Mouse (Mus musculus): ENCODE results near the gene Wdr93. TPM values are rescaled to one million over a fixed set of nuclear protein-coding genes. Genes with fewer than 3 reads are reported as not detected.

Wdr93 gene
- polyA plus RNA-seq, 1 experiment from 2014 or later = 0.19 TPM

GRCm38 (mm10) chr7:79740279-79740678 is 2.7 kb upstream of the Wdr93 start:
- H3K27ac ChIP-seq (ENCODE audit: low read depth, low read length) = no peak overlapping the region
- H3K9me3 ChIP-seq (ENCODE audit: control insufficient read depth, low read length) = no peaks in the 10 kb centered on the region
- 70% methylated on average over 4 of the region's 4 CpGs for WGBS
- no peak overlapping the region for H3K4me3 ChIP-seq (ENCODE audit: low read depth, low read length)
- DNase-seq (ENCODE audit: low spot score) = no peak
- 0 out of 2 replicates have a peak, but pooled peaks cover 3% of the 10 kb centered on the region for H3K36me3 ChIP-seq (ENCODE audit: control insufficient read depth, insufficient read depth, low read length)
- ATAC-seq (ENCODE audit: low FRiP score) = no peak
- no peaks in the 10 kb centered on the region for H3K4me1 ChIP-seq (replicated peaks; ENCODE audit: control insufficient read depth, insufficient read depth, low read length)
- H3K9ac ChIP-seq (ENCODE audit: low read depth, low read length) = no peak overlapping the region
- H3K4me2 ChIP-seq (replicated peaks; ENCODE audit: low read depth, low read length) = no peak overlapping the region
- no peaks in the 10 kb centered on the region for H3K27me3 ChIP-seq (ENCODE audit: control insufficient read depth, insufficient read depth, low read length)

- H3K4me1 ChIP-seq (replicated peaks; ENCODE audit: control insufficient read depth, insufficient read depth, low read length) = no peaks in the 10 kb centered on the region
- no peaks in the 10 kb centered on the region for H3K9me3 ChIP-seq (ENCODE audit: control insufficient read depth, low read length)
- peak overlapping the region; percentile 50 for H3K4me3 ChIP-seq (ENCODE audit: low read depth, low read length)
- 30% methylated on average over 11 of the region's 11 CpGs for WGBS
- H3K4me2 ChIP-seq (replicated peaks; ENCODE audit: low read depth, low read length) = peak overlapping the region; percentile 79
- H3K9ac ChIP-seq (ENCODE audit: low read depth, low read length) = peak overlapping the region; percentile 46; the same call in 1 of the 2 replicates
- H3K36me3 ChIP-seq (ENCODE audit: control insufficient read depth, insufficient read depth, low read length) = 0 out of 2 replicates have a peak, but pooled peaks cover 3% of the 10 kb centered on the region
- DNase-seq (ENCODE audit: low spot score) (no peak), ATAC-seq (ENCODE audit: low FRiP score) (no peak)
- H3K27me3 ChIP-seq (ENCODE audit: control insufficient read depth, insufficient read depth, low read length) = no peaks in the 10 kb centered on the region
- H3K27ac ChIP-seq (ENCODE audit: low read depth, low read length) = no peak overlapping the region
Observed at GRCm38 (mm10) chr7:79742277-79742658, 695 bp upstream of the Wdr93 start.

- no peak for DNase-seq (ENCODE audit: low spot score)
- no peak overlapping the region for H3K27ac ChIP-seq (ENCODE audit: low read depth, low read length)
- WGBS = 95% methylated on average over 9 of the region's 9 CpGs
Observed at GRCm38 (mm10) chr7:79744051-79744450, 1.1 kb downstream of the Wdr93 start.

GRCm38 (mm10) chr7:79744585-79744984 is 1.6 kb downstream of the Wdr93 start:
- H3K27me3 ChIP-seq (ENCODE audit: control insufficient read depth, insufficient read depth, low read length) = no peaks in the 10 kb centered on the region
- DNase-seq (ENCODE audit: low spot score) (no peak), ATAC-seq (ENCODE audit: low FRiP score) (no peak)
- no peak overlapping the region for H3K27ac ChIP-seq (ENCODE audit: low read depth, low read length)
- H3K4me3 ChIP-seq (ENCODE audit: low read depth, low read length) = no peak overlapping the region
- no peak overlapping the region for H3K4me2 ChIP-seq (replicated peaks; ENCODE audit: low read depth, low read length)
- H3K36me3 ChIP-seq (ENCODE audit: control insufficient read depth, insufficient read depth, low read length) = no peaks in the 10 kb centered on the region
- H3K9me3 ChIP-seq (ENCODE audit: control insufficient read depth, low read length) = no peaks in the 10 kb centered on the region
- H3K4me1 ChIP-seq (replicated peaks; ENCODE audit: control insufficient read depth, insufficient read depth, low read length) = no peaks in the 10 kb centered on the region
- H3K9ac ChIP-seq (ENCODE audit: low read depth, low read length) = no peak overlapping the region
- 80% methylated on average over 5 of the region's 5 CpGs for WGBS

More at GRCm38 (mm10) chr7:79744051-79744450, 1.1 kb downstream of the Wdr93 start:
- Histone ChIP-seq H3K9ac (ENCODE audit: low read depth, low read length) (no peak overlapping the region), H3K9me3 (ENCODE audit: control insufficient read depth, low read length) (no peaks in the 10 kb centered on the region), H3K4me2 (replicated peaks; ENCODE audit: low read depth, low read length) (no peak overlapping the region), H3K27me3 (ENCODE audit: control insufficient read depth, insufficient read depth, low read length) (no peaks in the 10 kb centered on the region), H3K4me1 (replicated peaks; ENCODE audit: control insufficient read depth, insufficient read depth, low read length) (no peaks in the 10 kb centered on the region), H3K36me3 (ENCODE audit: control insufficient read depth, insufficient read depth, low read length) (no peaks in the 10 kb centered on the region), H3K4me3 (ENCODE audit: low read depth, low read length) (no peak overlapping the region)
- ATAC-seq (ENCODE audit: low FRiP score) = no peak

- H3K4me1 ChIP-seq (replicated peaks; ENCODE audit: control insufficient read depth, insufficient read depth, low read length) = no peaks in the 10 kb centered on the region
- H3K27me3 ChIP-seq (ENCODE audit: control insufficient read depth, insufficient read depth, low read length) = no peaks in the 10 kb centered on the region
- no peak overlapping the region for H3K4me3 ChIP-seq (ENCODE audit: low read depth, low read length)
- H3K4me2 ChIP-seq (replicated peaks; ENCODE audit: low read depth, low read length) = no peak overlapping the region
- ATAC-seq (ENCODE audit: low FRiP score) (no peak), DNase-seq (ENCODE audit: low spot score) (no peak)
- 85% methylated on average over 6 of the region's 6 CpGs for WGBS
- no peak overlapping the region for H3K27ac ChIP-seq (ENCODE audit: low read depth, low read length)
- H3K9ac ChIP-seq (ENCODE audit: low read depth, low read length) = no peak overlapping the region
- H3K9me3 ChIP-seq (ENCODE audit: control insufficient read depth, low read length) = no peaks in the 10 kb centered on the region
- no peaks in the 10 kb centered on the region for H3K36me3 ChIP-seq (ENCODE audit: control insufficient read depth, insufficient read depth, low read length)
Observed at GRCm38 (mm10) chr7:79747659-79748058, 4.7 kb downstream of the Wdr93 start.

- ATAC-seq (ENCODE audit: low FRiP score) (no peak), DNase-seq (ENCODE audit: low spot score) (no peak)
- H3K4me2 ChIP-seq (replicated peaks; ENCODE audit: low read depth, low read length) = no peak overlapping the region
- 90% methylated on average over 6 of the region's 6 CpGs for WGBS
- no peaks in the 10 kb centered on the region for H3K4me1 ChIP-seq (replicated peaks; ENCODE audit: control insufficient read depth, insufficient read depth, low read length)
- H3K9ac ChIP-seq (ENCODE audit: low read depth, low read length) = no peak overlapping the region
- H3K36me3 ChIP-seq (ENCODE audit: control insufficient read depth, insufficient read depth, low read length) = no peaks in the 10 kb centered on the region
- no peaks in the 10 kb centered on the region for H3K27me3 ChIP-seq (ENCODE audit: control insufficient read depth, insufficient read depth, low read length)
- H3K4me3 ChIP-seq (ENCODE audit: low read depth, low read length) = no peak overlapping the region
- no peaks in the 10 kb centered on the region for H3K9me3 ChIP-seq (ENCODE audit: control insufficient read depth, low read length)
- H3K27ac ChIP-seq (ENCODE audit: low read depth, low read length) = no peak overlapping the region
Observed at GRCm38 (mm10) chr7:79749511-79749910, 6.5 kb downstream of the Wdr93 start.

GRCm38 (mm10) chr7:79756334-79756733 is 13.4 kb downstream of the Wdr93 start:
- Histone ChIP-seq H3K9me3 (ENCODE audit: control insufficient read depth, low read length) (no peaks in the 10 kb centered on the region), H3K27me3 (ENCODE audit: control insufficient read depth, insufficient read depth, low read length) (no peaks in the 10 kb centered on the region), H3K36me3 (ENCODE audit: control insufficient read depth, insufficient read depth, low read length) (no peaks in the 10 kb centered on the region), H3K4me2 (replicated peaks; ENCODE audit: low read depth, low read length) (no peak overlapping the region), H3K27ac (ENCODE audit: low read depth, low read length) (no peak overlapping the region), H3K4me1 (replicated peaks; ENCODE audit: control insufficient read depth, insufficient read depth, low read length) (no peaks in the 10 kb centered on the region), H3K4me3 (ENCODE audit: low read depth, low read length) (no peak overlapping the region), H3K9ac (ENCODE audit: low read depth, low read length) (no peak overlapping the region)
- ATAC-seq (ENCODE audit: low FRiP score) (no peak), DNase-seq (ENCODE audit: low spot score) (no peak)
- 38% methylated on average over 2 of the region's 2 CpGs for WGBS

- Histone ChIP-seq H3K4me3 (ENCODE audit: low read depth, low read length) (no peak overlapping the region), H3K9ac (ENCODE audit: low read depth, low read length) (no peak overlapping the region), H3K4me2 (replicated peaks; ENCODE audit: low read depth, low read length) (no peak overlapping the region), H3K36me3 (ENCODE audit: control insufficient read depth, insufficient read depth, low read length) (no peaks in the 10 kb centered on the region), H3K27me3 (ENCODE audit: control insufficient read depth, insufficient read depth, low read length) (no peaks in the 10 kb centered on the region), H3K9me3 (ENCODE audit: control insufficient read depth, low read length) (no peaks in the 10 kb centered on the region), H3K4me1 (replicated peaks; ENCODE audit: control insufficient read depth, insufficient read depth, low read length) (no peaks in the 10 kb centered on the region), H3K27ac (ENCODE audit: low read depth, low read length) (no peak overlapping the region)
- 77% methylated on average over 6 of the region's 6 CpGs for whole genome bisulfite sequencing
- DNase-seq (ENCODE audit: low spot score) (no peak), ATAC-seq (ENCODE audit: low FRiP score) (no peak)
Observed at GRCm38 (mm10) chr7:79758176-79758575, 15.2 kb downstream of the Wdr93 start.

GRCm38 (mm10) chr7:79759766-79760165 is 16.8 kb downstream of the Wdr93 start:
- Histone ChIP-seq H3K4me1 (replicated peaks; ENCODE audit: control insufficient read depth, insufficient read depth, low read length) (no peaks in the 10 kb centered on the region), H3K27me3 (ENCODE audit: control insufficient read depth, insufficient read depth, low read length) (no peaks in the 10 kb centered on the region), H3K9me3 (ENCODE audit: control insufficient read depth, low read length) (no peaks in the 10 kb centered on the region), H3K27ac (ENCODE audit: low read depth, low read length) (no peak overlapping the region), H3K9ac (ENCODE audit: low read depth, low read length) (no peak overlapping the region), H3K4me3 (ENCODE audit: low read depth, low read length) (no peak overlapping the region), H3K36me3 (ENCODE audit: control insufficient read depth, insufficient read depth, low read length) (no peaks in the 10 kb centered on the region), H3K4me2 (replicated peaks; ENCODE audit: low read depth, low read length) (no peak overlapping the region)
- no peak for DNase-seq (ENCODE audit: low spot score)
- no peak for ATAC-seq (ENCODE audit: low FRiP score)
